Mouse (Mus musculus) CD4-positive helper T cell, adult 2 months (primary cell): Measurements from ENCODE around the gene Acer3.

ENCODE experiments used
- DNase-seq: peaks from one replicate; pipeline ENCODE4 v3.0.0-alpha.2; 2012; ENCODE audit warnings: low read depth, missing footprints, low spot score

Gene Acer3

GRCm38 (mm10) chr7:98178560-98179231 lies 142.3 kb downstream of the Acer3 start:
- DNase-seq = no peak

- peak; percentile 89 for DNase-seq
Measured at GRCm38 (mm10) chr7:98177929-98178559, 143.0 kb downstream of the Acer3 start, which contains the start of gene Capn5. Gene Capn5 (minus strand): TSS chr7:98178274.

- no peak for DNase-seq
Measured at GRCm38 (mm10) chr7:98177566-98177928, 143.5 kb downstream of the Acer3 start.

- no peak for DNase-seq
Measured at GRCm38 (mm10) chr7:98177071-98177485, 143.9 kb downstream of the Acer3 start.

GRCm38 (mm10) chr7:98176322-98177070 lies 144.5 kb downstream of the Acer3 start:
- no peak for DNase-seq

- DNase-seq = no peak
Measured at GRCm38 (mm10) chr7:98174883-98175755, 145.9 kb downstream of the Acer3 start.

GRCm38 (mm10) chr7:98173408-98173807 lies 147.6 kb downstream of the Acer3 start:
- no peak for DNase-seq

GRCm38 (mm10) chr7:98172661-98173060 lies 148.3 kb downstream of the Acer3 start:
- DNase-seq = no peak

GRCm38 (mm10) chr7:98171141-98172073 lies 149.6 kb downstream of the Acer3 start:
- no peak for DNase-seq

- DNase-seq = peak; percentile 29
Measured at GRCm38 (mm10) chr7:98164999-98165528, 155.9 kb downstream of the Acer3 start.

GRCm38 (mm10) chr7:98164382-98164998 lies 156.5 kb downstream of the Acer3 start:
- DNase-seq = no peak

GRCm38 (mm10) chr7:98163700-98164099 lies 157.3 kb downstream of the Acer3 start:
- no peak for DNase-seq

GRCm38 (mm10) chr7:98162239-98162638 lies 158.8 kb downstream of the Acer3 start:
- no peak for DNase-seq

- no peak for DNase-seq
Measured at GRCm38 (mm10) chr7:98160041-98160740, 160.8 kb downstream of the Acer3 start.

- DNase-seq = no peak
Measured at GRCm38 (mm10) chr7:98158481-98158880, 162.5 kb downstream of the Acer3 start.

GRCm38 (mm10) chr7:98157636-98158332 lies 163.2 kb downstream of the Acer3 start:
- DNase-seq = no peak
